Mouse (Mus musculus): Measurements from ENCODE around the gene 1810024B03Rik. TPM values are rescaled to one million over a fixed set of nuclear protein-coding genes. Genes with fewer than 3 reads are reported as not detected.

1810024B03Rik gene
- total RNA-seq, 2 experiments from 2014 or later: 0.74 to 0.97 TPM

DNA sequence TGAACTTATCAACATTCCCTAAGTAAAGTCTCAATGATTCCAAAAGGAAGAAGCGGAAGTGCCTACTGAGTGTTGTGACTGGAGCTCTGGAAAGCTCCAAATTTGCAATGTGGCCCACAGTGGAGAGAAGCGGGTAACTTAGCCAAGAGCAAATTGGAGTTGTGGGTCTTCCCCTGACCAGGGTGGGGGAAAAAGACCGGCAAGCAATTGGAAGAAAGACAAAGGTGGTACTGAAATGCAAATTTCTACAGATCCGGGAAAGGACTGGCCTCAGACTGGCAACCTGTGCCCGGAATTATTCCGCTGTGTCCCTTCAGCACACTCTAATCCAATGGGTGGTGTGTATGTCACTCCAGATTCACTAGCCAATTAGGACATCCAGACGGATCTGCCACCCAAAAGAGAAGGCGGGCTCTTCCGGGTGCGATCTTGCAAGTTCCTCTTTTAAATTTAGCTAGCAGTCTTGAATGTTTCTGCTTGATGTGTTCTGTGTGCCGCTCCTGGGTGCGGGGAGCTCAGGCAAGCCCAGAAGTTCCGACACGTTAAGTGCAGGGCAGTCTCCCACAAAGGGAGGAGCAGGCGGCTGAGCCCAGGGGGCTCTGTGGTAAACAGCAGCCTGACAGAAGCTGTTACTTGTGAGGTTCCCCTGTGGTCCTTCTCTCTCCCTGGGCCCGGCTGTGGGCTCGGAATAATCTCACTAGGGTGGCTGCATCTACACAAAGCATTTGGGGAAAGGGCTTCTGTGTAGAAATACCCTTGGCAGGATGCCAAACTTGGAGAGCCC, 25.3 kb downstream of the 1810024B03Rik start:
- DNase-seq (ENCODE audit: low spot score in 2 of 2): peak; percentile 82 to 93

- DNase-seq (ENCODE audit: low spot score in 2 of 2): peak in 1 of 2 experiments; percentile 83
These were observed 41.8 kb downstream of the 1810024B03Rik start for GRCm38 (mm10) chr2:127166261-127166660.

GRCm38 (mm10) chr2:127165675-127166074, 42.4 kb downstream of the 1810024B03Rik start:
- no peak for DNase-seq (ENCODE audit: low spot score in 2 of 2)

- DNase-seq (ENCODE audit: low spot score in 2 of 2): no peak
These were observed 62.4 kb downstream of the 1810024B03Rik start for GRCm38 (mm10) chr2:127145699-127146098.

DNA sequence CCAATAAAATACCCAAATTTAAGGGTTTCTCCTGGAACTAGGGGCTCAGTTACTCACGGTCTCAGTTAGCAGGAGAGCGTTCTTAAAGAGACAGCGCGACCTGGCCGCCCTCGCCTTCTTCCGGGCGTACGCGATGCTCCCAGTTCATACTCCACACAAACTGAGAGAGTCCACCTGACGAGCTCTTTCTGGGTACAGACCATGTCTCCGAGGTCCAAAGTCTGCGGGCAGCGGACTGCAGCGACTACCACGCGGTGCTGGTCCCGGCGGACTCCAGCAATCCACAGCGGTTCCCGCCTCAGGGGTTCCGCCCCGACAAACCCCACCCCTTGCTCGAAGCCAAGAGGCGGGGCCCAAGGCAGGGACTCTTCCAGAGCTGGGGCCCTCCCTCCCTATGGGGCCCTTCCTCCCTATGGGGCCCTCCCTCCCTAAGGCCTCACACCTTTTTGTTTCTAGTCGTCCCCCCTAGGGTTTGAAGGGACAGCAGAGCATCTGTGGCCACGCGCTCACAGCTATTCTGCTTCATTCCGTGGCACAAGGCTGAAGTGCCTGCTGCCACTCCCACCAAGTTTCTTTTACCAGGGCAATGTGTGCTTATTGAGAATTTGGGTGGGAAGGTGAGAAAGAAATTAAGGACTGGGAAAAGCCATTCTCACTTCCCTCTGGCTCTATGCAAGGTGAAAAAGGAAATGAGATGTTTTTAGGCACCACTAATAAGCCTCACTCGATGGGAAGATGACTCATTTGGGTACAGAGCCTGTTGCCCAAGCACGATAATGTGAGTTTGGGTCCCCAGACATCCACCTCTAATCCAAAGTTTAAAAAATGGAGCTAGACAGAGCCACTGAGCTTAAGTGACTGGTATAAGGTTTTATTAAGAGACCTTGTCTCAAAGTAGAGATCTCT, 64.7 kb downstream of the 1810024B03Rik start, which contains the start of gene Itpripl1:
Gene Itpripl1, minus strand, starts transcription at position 285 of the 906 bp plus-strand sequence.
- DNase-seq (ENCODE audit: low spot score in 2 of 2): peak; percentile 13 to 27

DNA sequence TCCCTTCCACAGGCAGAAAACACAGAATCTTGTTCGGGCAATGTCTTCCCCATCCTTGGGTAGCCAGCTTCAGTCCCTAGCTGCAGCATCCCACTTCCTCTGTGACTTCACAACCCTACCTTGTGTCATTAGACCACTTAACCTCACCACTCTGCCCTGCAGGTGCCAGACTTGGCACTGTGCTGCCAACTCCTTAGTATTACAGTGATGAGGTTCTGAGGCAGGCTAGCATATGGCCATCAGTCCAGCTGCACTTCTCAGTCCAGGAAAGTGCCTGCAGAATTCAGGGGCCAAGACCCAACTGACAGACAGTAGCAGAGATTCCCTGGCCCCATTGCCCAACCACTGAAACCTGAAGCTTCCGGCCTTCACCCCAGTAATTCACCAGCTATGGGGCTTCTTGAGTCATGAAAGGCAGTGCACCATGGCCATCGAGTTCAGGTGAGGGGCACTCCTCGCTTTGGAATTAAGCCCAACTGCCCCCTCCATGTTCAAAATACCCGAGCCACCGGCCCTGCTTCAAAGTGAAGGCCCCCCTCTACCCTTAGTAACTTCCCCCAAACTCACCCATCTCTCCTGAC, 65.4 kb downstream of the 1810024B03Rik start:
- no peak for DNase-seq (ENCODE audit: low spot score in 2 of 2)

DNA sequence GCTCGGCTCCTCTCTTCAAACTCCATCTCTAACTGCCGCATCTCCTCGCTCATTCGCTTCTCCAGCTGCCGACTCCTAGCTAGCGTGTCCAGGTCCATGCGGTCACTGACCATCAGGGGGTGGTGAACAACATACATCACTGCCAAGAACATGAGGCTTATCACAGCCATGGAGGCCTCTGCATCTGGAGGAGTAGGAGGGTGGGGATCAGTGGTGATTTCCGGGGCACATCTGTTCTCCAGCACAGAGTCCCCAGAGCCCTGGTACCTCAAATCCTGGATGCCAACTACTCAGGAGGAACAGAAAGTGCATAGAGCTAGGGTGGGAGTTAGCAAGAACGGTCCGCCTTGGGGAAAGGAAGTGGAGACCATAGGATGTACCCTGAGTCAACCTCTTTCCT, 66.0 kb downstream of the 1810024B03Rik start:
- no peak for DNase-seq (ENCODE audit: low spot score in 2 of 2)

DNA sequence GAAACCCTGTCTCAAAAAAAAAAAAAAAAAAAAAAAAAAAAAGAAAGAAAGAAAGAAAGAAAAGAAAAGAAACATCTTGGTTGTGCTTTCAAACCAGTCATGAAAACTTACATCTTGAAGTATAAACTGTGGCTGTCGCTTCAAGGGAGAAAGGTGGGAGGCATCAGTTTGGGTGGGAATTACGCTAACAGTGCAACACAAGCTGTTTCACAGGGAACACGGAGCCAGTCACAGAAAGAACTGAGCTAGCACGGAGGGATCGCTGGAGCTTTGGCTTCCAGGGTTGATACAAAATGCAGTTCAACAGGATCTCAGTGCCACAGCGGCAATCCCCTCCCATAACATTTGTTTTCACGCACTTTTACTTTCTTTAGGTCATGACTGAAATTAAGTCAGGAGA, 68.1 kb downstream of the 1810024B03Rik start:
- DNase-seq (ENCODE audit: low spot score in 2 of 2): peak in 1 of 2 experiments; percentile 23

GRCm38 (mm10) chr2:127139605-127140004, 68.5 kb downstream of the 1810024B03Rik start:
- no peak for DNase-seq (ENCODE audit: low spot score in 2 of 2)

DNA sequence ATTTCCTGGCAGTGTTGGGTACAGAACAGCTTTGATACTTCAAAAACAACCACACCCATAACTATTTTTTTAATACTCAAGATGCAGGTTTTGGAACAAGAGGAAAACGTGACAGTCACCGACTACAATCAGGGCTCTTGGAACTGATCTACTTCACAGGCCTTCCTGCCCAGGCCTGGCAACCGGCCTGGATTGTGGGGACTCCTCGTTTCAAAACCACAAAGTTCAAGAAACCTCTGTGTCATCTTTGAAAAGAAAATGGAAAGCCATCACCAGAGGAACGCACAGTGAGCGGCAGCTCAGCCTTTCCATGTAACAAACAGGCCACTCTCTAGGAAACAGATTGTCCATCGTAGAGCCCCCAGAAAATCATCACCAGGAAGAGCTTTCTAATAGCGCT, 69.0 kb downstream of the 1810024B03Rik start:
- DNase-seq (ENCODE audit: low spot score in 2 of 2): no peak

- no peak for DNase-seq (ENCODE audit: low spot score in 2 of 2)
These were observed 69.6 kb downstream of the 1810024B03Rik start for GRCm38 (mm10) chr2:127138449-127138848.

- DNase-seq (ENCODE audit: low spot score in 2 of 2): no peak
These were observed 70.2 kb downstream of the 1810024B03Rik start for GRCm38 (mm10) chr2:127137838-127138420.

- DNase-seq (ENCODE audit: low spot score in 2 of 2): peak; percentile 19 to 43
These were observed 71.1 kb downstream of the 1810024B03Rik start for GRCm38 (mm10) chr2:127136979-127137378.

Other genes starting within 250 kb of the 1810024B03Rik start
- 10 to 100 TPM; 12.1 to 14.3 TPM for gene Ap4e1, start 199.6 kb downstream of the 1810024B03Rik start, total RNA-seq (2021)
- gene Blvra, start 137.6 kb downstream of the 1810024B03Rik start, total RNA-seq (2021): 10 to 100 TPM; 16.3 to 19.1 TPM
- gene Ncaph, start 74.3 kb downstream of the 1810024B03Rik start, total RNA-seq (2021): 1 to 10 TPM; 4.5 to 5.6 TPM
- gene Itpripl1, start 64.8 kb downstream of the 1810024B03Rik start, total RNA-seq (2021): 1 to 10 TPM; 3.3 to 7.1 TPM
- gene Snrnp200, start 106 bp upstream of the 1810024B03Rik start, total RNA-seq (2021): 10 to 100 TPM; 77.5 to 79.7 TPM
- gene Ciao1, start 39.5 kb upstream of the 1810024B03Rik start, total RNA-seq (2021): 10 to 100 TPM; 62.2 to 68.6 TPM
- gene Tmem127, start 39.6 kb upstream of the 1810024B03Rik start, total RNA-seq (2021): 100 to 1,000 TPM in 1 of 2 experiments, 10 to 100 TPM in 1; 96.3 to 101 TPM
- 100 to 1,000 TPM; 148 to 149 TPM for gene Stard7, start 61.9 kb upstream of the 1810024B03Rik start, total RNA-seq (2021)
- gene Dusp2, start 127.9 kb upstream of the 1810024B03Rik start, total RNA-seq (2021): 1 to 10 TPM; 2.0 to 3.9 TPM
- gene Astl, start 130.4 kb upstream of the 1810024B03Rik start, total RNA-seq (2021): not detected
- under 1 TPM; 0.18 to 0.43 TPM for gene Adra2b, start 154.9 kb upstream of the 1810024B03Rik start, total RNA-seq (2021)
- gene Gpat2, start 216.9 kb upstream of the 1810024B03Rik start, total RNA-seq (2021): under 1 TPM in 1 of 2 experiments, not detected in 1; 0.29 TPM
- gene Fahd2a, start 236.3 kb upstream of the 1810024B03Rik start, total RNA-seq (2021): 10 to 100 TPM; 17.7 to 18.4 TPM